Mouse (Mus musculus) C2C12 (cell line): ENCODE results near the gene Lrch1. TPM values are rescaled to one million over a fixed set of nuclear protein-coding genes. Genes with fewer than 3 reads are reported as not detected.

Experiments
- H3K27me3 ChIP-seq: one replicate; pipeline ENCODE4 v1.6.1; 2011; ENCODE audit not compliant: control insufficient read depth, insufficient read depth, insufficient read length
- H3K36me3 ChIP-seq: one replicate; pipeline ENCODE4 v1.6.1; 2011; ENCODE audit not compliant: control insufficient read depth, insufficient read depth
- H3K4me3 ChIP-seq: one replicate; pipeline ENCODE4 v1.5.1; 2011; ENCODE audit warnings: mild to moderate bottlenecking, control low read depth; ENCODE audit not compliant: poor library complexity, insufficient read depth, severe bottlenecking
- H3K79me2 ChIP-seq: one replicate; pipeline ENCODE4 v1.6.1; 2011; ENCODE audit not compliant: control insufficient read depth, insufficient read depth
- H3K79me3 ChIP-seq: one replicate; pipeline ENCODE4 v1.6.1; 2011; ENCODE audit warnings: low read depth, control low read depth
- H3ac ChIP-seq: one replicate; pipeline ENCODE3; 2011; ENCODE audit warnings: low read depth; ENCODE audit not compliant: control insufficient read depth, insufficient read length
- CEBPB ChIP-seq: IDR thresholded peaks from one replicate; pipeline ENCODE4 v1.6.1; 2011; ENCODE audit warnings: low read depth, mild to moderate bottlenecking, control low read depth, moderate library complexity
- CTCF ChIP-seq: IDR thresholded peaks from one replicate; pipeline ENCODE4 v1.5.1; 2011; ENCODE audit not compliant: control insufficient read depth, insufficient read depth, insufficient read length
- FOSL1 ChIP-seq: IDR thresholded peaks from one replicate; pipeline ENCODE4 v1.8.0; 2011; ENCODE audit warnings: mild to moderate bottlenecking, low read length; ENCODE audit not compliant: poor library complexity, insufficient read depth, severe bottlenecking
- MAX ChIP-seq: IDR thresholded peaks from one replicate; pipeline ENCODE4 v1.6.1; 2011; ENCODE audit warnings: mild to moderate bottlenecking, control low read depth
- MYOD1 ChIP-seq: IDR thresholded peaks from one replicate; pipeline ENCODE4 v1.6.1; 2011; ENCODE audit warnings: low read depth; ENCODE audit not compliant: control insufficient read depth, insufficient read length
- MYOG ChIP-seq: IDR thresholded peaks from one replicate; pipeline ENCODE4 v1.6.1; 2011; ENCODE audit not compliant: control insufficient read depth, insufficient read length; ENCODE audit errors: extremely low read depth
- USF1 ChIP-seq: IDR thresholded peaks from one replicate; pipeline ENCODE4 v1.6.1; 2011; ENCODE audit warnings: low read depth, mild to moderate bottlenecking, control low read depth, moderate library complexity
- polyA plus RNA-seq: library from polyadenylated mRNA; unstranded; fragments of >200 nt; fragmentation: generic; extraction: Trizol; gene quantifications from one replicate; pipeline ENCODE4 v1.2.1, GENCODE M21; 2012; ENCODE audit warnings: missing spikeins

Lrch1 gene
- polyA plus RNA-seq, 1 experiment = 5.0 TPM

GRCm38 (mm10) chr14:74916075-74916474 lies 31.6 kb downstream of the Lrch1 start:
- Histone ChIP-seq H3ac (no peak overlapping the region), H3K4me3 (no peak overlapping the region), H3K79me3 (peaks cover 5% of the 10 kb centered on the region), H3K27me3 (no peaks in the 10 kb centered on the region), H3K79me2 (peaks cover 21% of the 10 kb centered on the region), H3K36me3 (no peaks in the 10 kb centered on the region)
- no peak for TF ChIP-seq USF1

- H3K36me3 ChIP-seq = no peaks in the 10 kb centered on the region
- no peak overlapping the region for H3K4me3 ChIP-seq
- no peak overlapping the region for H3ac ChIP-seq
- peaks cover 5% of the 10 kb centered on the region for H3K79me3 ChIP-seq
- H3K79me2 ChIP-seq = peaks cover 23% of the 10 kb centered on the region
- TF ChIP-seq CTCF = no peak
- TF ChIP-seq USF1 = no peak
- TF ChIP-seq CEBPB = no peak
- TF ChIP-seq MYOG = no peak
- no peak for TF ChIP-seq MYOD1
- TF ChIP-seq FOSL1 = no peak
- TF ChIP-seq MAX = no peak
- H3K27me3 ChIP-seq = no peaks in the 10 kb centered on the region
Observed at GRCm38 (mm10) chr14:74915658-74916057, 32.0 kb downstream of the Lrch1 start.

- Histone ChIP-seq H3K79me3 (peaks cover 5% of the 10 kb centered on the region), H3K4me3 (no peak overlapping the region), H3K36me3 (no peaks in the 10 kb centered on the region), H3ac (no peak overlapping the region), H3K27me3 (no peaks in the 10 kb centered on the region), H3K79me2 (peaks cover 23% of the 10 kb centered on the region)
- TF ChIP-seq FOSL1 (no peak), CEBPB (no peak), USF1 (no peak), CTCF (no peak), MYOD1 (no peak), MAX (no peak), MYOG (no peak)
Observed at GRCm38 (mm10) chr14:74915025-74915424, 32.7 kb downstream of the Lrch1 start.

- H3K79me2 ChIP-seq = peaks cover 30% of the 10 kb centered on the region
- no peak overlapping the region for H3K4me3 ChIP-seq
- H3K36me3 ChIP-seq = no peaks in the 10 kb centered on the region
- peaks cover 5% of the 10 kb centered on the region for H3K79me3 ChIP-seq
- no peaks in the 10 kb centered on the region for H3K27me3 ChIP-seq
- no peak overlapping the region for H3ac ChIP-seq
- no peak for TF ChIP-seq CTCF
- TF ChIP-seq CEBPB = peak; percentile 33
Observed at GRCm38 (mm10) chr14:74913381-74914230, 34.1 kb downstream of the Lrch1 start.

DNA sequence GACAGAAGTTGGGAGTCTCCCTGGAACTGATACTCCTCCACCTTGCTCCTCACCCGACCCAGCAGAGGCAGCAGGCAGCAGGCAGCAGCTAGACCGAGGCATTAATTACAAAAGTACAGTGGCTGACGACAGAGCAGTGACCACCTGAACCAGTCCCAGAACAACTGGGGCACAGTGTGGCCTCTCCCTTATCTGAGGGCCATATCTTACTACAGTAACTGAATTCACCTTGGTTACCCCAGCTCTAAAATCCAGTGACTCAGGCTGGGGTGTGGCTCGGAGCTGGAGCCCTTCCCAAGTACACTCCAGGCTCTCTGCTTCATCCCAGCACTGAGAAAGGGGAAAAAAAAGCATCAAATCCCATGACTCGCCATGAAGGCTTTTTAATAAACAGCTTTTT lies 37.3 kb downstream of the Lrch1 start:
- Histone ChIP-seq H3ac (no peak overlapping the region), H3K4me3 (no peak overlapping the region)
- TF ChIP-seq CTCF (no peak), MYOG (no peak), MAX (no peak)

DNA sequence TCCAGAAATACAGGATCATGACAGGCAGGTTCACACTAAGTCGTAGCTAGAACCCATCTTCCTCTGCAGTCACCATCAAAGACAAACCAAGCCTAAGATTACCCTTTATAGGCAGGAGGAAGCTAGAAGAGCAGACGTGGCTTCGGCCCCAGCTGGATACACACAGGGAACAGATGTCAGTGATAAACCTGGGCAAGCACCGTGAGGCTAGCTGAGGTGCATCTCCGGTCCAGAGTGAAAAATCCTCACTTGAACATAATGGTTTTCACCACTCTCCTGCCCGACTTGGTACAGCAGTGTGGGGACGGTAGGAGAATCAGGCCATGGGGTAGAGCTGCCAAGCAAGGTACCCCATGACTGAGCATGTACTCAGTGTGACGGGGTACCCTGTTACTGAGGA lies 38.7 kb downstream of the Lrch1 start:
- Histone ChIP-seq H3K36me3 (no peaks in the 10 kb centered on the region), H3ac (no peak overlapping the region), H3K79me3 (peaks cover 4% of the 10 kb centered on the region), H3K4me3 (no peak overlapping the region), H3K27me3 (no peaks in the 10 kb centered on the region), H3K79me2 (peaks cover 34% of the 10 kb centered on the region)
- TF ChIP-seq MYOG = no peak
- no peak for TF ChIP-seq CEBPB
- no peak for TF ChIP-seq MAX
- no peak for TF ChIP-seq CTCF
- no peak for TF ChIP-seq MYOD1
- no peak for TF ChIP-seq USF1
- TF ChIP-seq FOSL1 = no peak

More for the DNA sequence above, 37.3 kb downstream of the Lrch1 start:
- peaks cover 34% of the 10 kb centered on the region for H3K79me2 ChIP-seq
- no peaks in the 10 kb centered on the region for H3K27me3 ChIP-seq
- no peaks in the 10 kb centered on the region for H3K36me3 ChIP-seq
- H3K79me3 ChIP-seq = peaks cover 5% of the 10 kb centered on the region
